Mouse (Mus musculus) adrenal gland, adult 18-20 months (tissue): Measurements from ENCODE around the gene Khdrbs1. TPM values are rescaled to one million over a fixed set of nuclear protein-coding genes. Genes with fewer than 3 reads are reported as not detected.
"Not testable (repeated sequence)": the region's sequence is repeated elsewhere in the genome, so short reads cannot be mapped to it uniquely, and the experiment has no call there.

Experiments
- DNase-seq, 2 experiments: peaks; one replicate each; pipeline ENCODE4 v3.0.0; 2021 to 2022; ENCODE audit warnings: low spot score in 2 of 2
- long read RNA-seq, 2 experiments: library from polyadenylated mRNA; stranded (forward); transcript quantifications; one replicate each; pipeline ENCODE4 v2.0.0; 2021
- total RNA-seq, 2 experiments: library from RNA; stranded (reverse); gene quantifications; 1 replicate in 1 of 2; 2 replicates in 1 of 2; pipeline ENCODE4 v1.2.3; 2021

The Khdrbs1 gene
- 10 to 100 TPM; 53.5 to 72.4 TPM for total RNA-seq
- long read RNA-seq, experiment 1, transcript Khdrbs1-201 (9 exons, 3,738 nt): major isoform, 43 of 54 reads
- long read RNA-seq, experiment 1, transcript Khdrbs1-202 (12 exons, 2,600 nt): minor isoform, 5 of 54 reads
- long read RNA-seq, experiment 1, partial matches to known transcripts: 4 of 54 reads
- long read RNA-seq, experiment 1, other reads (novel, unspliced or antisense): 2 of 54 reads
- long read RNA-seq, experiment 2, transcript Khdrbs1-201 (9 exons, 3,738 nt): major isoform, 126 of 151 reads
- long read RNA-seq, experiment 2, partial matches to known transcripts: 19 of 151 reads
- long read RNA-seq, experiment 2, other reads (novel, unspliced or antisense): 4 of 151 reads

DNA sequence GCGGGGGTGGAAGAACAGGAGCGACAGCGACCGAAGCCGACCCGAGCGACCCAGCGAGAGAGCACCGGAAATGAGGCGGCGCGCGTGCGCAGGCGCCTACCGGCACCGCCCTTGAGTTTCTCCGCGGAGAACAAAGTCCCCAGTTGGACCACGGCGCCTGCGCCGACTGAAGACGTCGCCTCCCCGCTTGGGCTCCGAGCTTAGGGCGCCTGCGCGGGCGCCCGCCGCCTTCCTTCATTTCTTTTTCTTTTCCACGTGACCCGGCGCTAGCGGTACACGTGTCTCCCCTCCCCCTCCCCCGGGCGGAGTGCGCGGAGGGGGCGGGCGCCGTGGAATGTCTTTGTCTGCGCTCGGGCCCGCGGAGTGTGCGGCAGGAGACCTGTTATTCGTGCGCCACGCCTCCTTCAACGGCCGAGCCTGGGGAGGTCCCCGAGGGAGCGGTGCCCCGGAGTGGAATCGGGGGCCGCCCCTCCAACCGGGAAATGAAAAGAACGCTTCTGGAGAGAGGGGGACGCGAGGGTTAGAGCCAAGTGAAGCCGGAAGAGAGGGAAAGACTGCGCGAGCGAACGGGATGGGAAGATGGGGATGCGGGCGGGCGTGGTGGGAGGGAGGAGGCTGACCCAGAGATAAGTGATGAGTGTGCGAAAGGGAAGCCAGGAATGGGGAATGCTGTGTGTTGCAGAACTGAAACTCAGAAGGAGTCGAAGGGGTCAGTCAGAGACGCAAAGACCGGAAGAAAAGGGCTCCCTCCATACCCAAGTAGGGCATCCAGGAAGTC lies at the start of gene Khdrbs1:
Gene Khdrbs1, minus strand, starts transcription at position 72 of the 778 bp plus-strand sequence.
- peak; percentile 93 to 97 for DNase-seq

GRCm38 (mm10) chr4:129791399-129791798 lies 49.3 kb upstream of the Khdrbs1 start:
- no peak for DNase-seq

DNA sequence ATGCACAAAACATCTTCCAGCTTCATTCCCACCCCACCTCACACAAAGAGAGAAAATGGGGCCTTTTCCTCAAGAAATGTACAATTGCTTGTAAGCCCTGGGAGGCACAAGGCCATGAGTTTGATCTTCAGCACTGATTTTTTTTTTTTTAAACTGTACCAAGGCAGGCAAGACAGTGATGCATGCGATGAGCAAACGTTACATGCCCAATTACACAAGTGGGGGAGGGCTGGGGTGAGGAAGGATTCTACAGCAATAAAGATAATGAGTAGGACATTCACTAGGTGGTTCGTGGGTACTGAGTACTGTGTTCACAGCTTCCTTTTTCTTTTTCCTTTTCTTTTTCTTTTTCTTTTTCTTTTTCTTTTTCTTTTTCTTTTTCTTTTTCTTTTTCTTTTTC lies 48.4 kb upstream of the Khdrbs1 start:
- no peak for DNase-seq

DNA sequence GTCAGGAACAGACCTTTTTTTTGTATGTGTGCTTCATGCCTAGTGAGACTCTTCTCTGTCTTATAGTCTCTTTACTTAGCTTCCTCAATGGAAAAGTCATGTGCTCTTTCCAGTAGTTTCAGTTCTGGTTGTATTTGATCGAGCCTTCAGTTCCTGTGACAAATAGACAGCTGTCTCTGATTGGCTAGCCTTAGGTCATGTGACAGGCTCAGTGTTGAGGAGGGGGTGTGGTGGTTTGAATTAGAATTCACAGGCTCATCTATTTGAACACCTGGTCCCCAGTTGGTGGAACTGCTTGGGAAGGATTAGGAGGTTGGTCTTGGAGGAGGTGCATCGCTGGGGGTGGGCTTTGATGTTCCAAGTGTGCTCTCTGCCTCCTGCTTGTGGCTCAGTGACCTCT lies 47.5 kb upstream of the Khdrbs1 start:
- DNase-seq: no peak

GRCm38 (mm10) chr4:129788693-129789092 lies 46.6 kb upstream of the Khdrbs1 start:
- no peak for DNase-seq

DNA sequence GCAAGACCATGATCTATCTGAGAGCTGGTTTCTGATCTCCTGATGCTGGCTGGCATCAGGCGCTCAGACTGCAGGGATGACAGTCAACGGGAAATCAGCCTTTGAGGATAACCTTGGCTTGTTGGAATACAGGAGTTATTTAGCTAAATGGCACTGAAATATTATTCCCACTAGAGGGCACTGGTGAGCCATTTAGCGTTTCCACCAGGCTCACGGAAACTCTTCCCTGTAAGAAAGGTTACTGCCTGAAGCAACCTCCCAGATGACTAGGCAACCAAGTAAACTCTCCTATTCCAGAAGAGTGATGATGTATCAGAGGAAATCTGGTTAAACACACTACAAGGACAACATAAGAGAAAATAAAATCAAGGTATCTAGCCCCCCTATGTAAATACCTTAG lies 43.1 kb upstream of the Khdrbs1 start:
- peak; percentile 51 to 74 for DNase-seq

- no peak for DNase-seq
Observed at GRCm38 (mm10) chr4:129783506-129783905, 41.4 kb upstream of the Khdrbs1 start.

- DNase-seq: no peak
Observed at GRCm38 (mm10) chr4:129782857-129783331, 40.8 kb upstream of the Khdrbs1 start.

DNA sequence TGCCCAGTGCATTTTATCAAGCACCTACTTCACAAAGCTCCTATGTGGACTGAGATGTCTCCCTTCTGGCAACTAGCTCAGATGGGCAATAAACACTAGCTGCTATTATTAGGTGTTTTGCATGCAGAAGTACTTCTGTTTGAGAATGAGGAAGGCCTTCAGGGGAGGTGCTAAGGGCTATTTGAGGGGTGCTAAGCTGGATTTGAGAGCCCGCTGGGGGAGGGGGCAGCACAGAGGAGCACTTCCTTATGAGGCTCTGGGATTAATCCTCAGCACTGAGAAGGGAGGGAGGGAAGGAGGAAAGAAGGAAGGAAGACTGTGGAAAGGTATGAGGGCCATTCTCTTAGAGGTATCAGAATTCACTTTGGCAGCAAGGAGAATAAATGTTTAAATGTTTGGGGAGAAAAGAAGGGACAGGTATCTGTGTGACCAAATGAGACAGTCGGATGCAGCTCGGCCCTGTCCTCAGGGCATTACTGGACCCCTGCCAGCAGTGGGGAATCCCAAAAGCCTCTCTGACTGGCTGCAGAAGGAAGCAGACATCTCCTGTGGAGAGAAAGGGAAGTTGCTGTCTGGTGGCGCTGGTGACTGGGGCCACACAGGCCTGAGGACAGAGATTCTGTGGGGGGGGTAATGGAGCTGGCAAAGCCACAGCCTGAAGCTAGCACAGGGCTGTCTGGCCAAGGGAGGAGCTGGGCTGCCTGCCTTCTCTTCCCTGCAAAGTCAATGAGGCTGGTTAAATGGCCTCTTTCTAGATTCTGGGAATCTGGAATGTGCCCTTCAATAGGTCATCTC lies 40.0 kb upstream of the Khdrbs1 start:
- DNase-seq: peak in 1 of 2 experiments; percentile 39

DNA sequence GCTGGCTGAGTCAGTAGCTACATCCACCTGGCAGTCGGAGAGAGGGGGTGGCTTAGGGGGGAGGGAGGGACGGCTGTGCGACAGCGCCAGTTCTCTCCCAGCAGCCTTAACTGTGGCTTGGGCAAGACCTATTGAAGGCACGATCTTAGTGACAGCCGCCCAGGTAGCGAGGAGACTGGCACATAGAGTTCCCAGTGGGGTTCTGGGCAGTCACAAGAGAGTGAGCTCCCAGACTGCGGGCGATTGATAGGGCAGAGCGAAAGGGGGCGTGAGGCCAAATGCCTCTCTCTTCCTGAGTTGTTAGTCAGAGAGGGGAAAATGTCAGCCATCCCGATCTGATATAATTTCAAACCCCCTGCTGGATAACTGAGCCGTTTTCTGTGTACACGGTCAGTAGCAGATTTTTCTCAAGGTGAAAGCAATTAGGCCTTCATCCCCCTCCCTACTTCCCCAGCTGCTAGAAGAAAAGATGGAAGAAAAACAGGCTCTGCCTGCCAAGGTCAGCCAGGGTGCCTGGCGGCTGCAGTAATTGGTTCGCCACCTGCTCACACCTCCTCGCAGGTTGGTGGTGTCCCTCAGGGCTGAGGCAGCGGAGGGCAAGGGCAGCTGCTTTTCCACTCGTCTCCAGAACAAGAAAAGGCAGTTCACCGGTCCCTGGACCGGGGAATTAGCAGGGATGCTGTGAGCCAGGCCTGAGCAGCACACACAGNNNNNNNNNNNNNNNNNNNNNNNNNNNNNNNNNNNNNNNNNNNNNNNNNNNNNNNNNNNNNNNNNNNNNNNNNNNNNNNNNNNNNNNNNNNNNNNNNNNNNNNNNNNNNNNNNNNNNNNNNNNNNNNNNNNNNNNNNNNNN lies 29.8 kb upstream of the Khdrbs1 start:
- DNase-seq: no peak

- DNase-seq: no peak
Observed at GRCm38 (mm10) chr4:129771314-129771671, 29.2 kb upstream of the Khdrbs1 start.

DNA sequence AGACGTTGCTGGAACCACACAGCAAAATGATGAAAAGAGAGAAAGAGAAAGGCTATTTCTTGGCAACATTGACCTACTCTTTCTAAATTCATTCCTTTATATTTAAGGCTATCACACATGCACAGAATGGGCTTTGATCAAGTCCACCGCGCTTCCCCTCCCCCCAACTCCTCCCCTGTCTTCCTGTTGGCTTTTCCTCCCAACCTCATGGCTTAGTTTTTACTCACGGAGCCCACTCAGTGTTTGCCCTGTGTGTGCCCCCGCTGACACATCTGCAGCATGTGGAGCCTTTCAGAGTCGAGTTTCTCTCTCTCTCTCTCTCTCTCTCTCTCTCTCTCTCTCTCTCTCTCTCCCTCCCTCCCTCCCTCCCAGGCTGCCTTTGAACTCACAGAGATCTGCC lies 28.5 kb upstream of the Khdrbs1 start:
- no peak for DNase-seq

GRCm38 (mm10) chr4:129768742-129769141 lies 26.6 kb upstream of the Khdrbs1 start:
- DNase-seq: not testable (repeated sequence)

DNA sequence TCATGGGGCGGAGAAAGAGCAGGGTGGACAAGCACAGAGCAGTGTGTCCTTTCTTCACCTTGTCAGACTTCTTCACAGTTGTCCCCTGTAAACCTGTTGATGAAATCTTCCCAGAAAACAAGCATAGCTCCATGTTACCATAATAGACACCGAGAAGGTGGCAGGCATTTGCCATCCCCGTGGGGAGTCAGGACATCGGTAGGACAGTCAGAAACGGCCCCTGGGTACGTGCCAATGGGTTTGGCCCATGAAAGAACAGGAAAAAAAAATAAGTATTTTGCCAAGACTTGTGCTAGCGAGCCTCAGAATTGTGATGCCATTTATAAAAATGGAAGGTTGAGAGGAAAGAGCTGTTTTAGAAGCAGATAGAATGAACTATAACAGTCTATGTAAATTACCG lies 25.7 kb upstream of the Khdrbs1 start:
- DNase-seq: no peak

- no peak for DNase-seq
Observed at GRCm38 (mm10) chr4:129765351-129765750, 23.2 kb upstream of the Khdrbs1 start.

DNA sequence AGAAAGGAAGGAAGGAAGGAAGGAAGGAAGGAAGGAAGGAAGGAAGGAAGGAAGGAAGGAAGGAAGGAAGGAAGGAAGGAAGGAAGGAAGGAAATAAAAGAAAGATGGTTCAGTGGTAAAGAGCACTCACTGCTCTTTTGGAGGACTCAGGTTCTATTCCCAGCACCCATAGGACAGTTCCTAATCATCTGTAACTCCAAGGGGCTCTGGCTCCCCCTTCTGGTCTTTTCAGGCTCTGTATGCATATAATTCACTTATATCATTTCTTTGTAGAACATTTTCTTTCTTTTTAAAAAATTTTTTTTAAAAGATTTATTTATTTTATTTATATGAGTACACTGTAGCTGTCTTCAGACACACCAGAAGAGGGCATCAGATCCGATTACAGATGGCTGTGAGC lies 20.4 kb upstream of the Khdrbs1 start:
- not testable (repeated sequence) for DNase-seq

DNA sequence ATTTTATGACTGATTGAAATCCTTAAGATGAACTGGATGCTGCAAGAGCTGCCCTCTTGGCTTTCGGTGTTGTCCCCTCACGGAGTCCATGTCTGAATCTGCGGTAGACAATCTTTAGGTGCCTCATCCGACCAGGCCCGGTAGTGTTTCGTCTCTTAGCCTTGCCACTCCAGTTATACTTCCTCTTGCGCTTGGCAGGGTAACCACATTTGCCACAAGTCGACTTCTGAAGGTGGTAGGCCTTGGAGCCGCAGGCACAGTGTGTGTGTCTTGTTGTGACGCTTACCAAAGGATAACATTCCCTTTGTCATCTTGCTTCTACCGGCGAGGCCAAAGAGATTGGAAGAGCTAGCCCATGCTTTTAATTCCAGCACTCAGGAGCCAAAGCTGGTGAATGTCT lies 19.5 kb upstream of the Khdrbs1 start:
- no peak for DNase-seq

GRCm38 (mm10) chr4:129755455-129755854 lies 13.4 kb upstream of the Khdrbs1 start:
- no peak for DNase-seq

- no peak for DNase-seq
Observed at GRCm38 (mm10) chr4:129754742-129755141, 12.6 kb upstream of the Khdrbs1 start.

- no peak for DNase-seq
Observed at GRCm38 (mm10) chr4:129750430-129750829, 8.3 kb upstream of the Khdrbs1 start.

DNA sequence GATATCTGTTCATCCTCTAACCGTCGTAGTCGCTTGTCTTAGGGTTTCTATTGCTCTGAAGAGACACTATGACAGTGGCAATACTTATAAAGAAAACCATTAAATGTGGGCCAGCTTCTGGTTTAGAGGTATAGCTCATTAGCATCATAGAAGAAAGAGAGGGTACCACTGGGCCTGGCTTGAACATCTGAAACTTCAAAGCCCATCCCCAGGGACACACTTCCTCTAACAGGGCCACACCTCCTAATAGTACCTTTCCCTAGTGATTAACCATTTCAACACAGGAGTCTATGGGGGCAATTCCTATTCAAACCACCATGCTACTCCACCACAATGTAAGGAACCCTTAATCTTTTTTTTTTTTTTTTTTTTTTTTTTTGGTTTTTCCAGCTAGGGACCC lies 4.5 kb upstream of the Khdrbs1 start:
- no peak for DNase-seq
